Mouse (Mus musculus) hindbrain, embryonic 15.5 days (tissue): ENCODE measurements around the gene Cant1. TPM values are rescaled to one million over a fixed set of nuclear protein-coding genes. Genes with fewer than 3 reads are reported as not detected.
"Not testable (repeated sequence)": the region's sequence is repeated elsewhere in the genome, so short reads cannot be mapped to it uniquely, and the experiment has no call there.

Experiments
- ATAC-seq: fragments of 200-750 bp; cut with Nextera tagmentation; 2 replicates; pipeline ENCODE4 v1.8.0; 2017; ENCODE audit warnings: low read depth, moderate number of reproducible peaks, moderate TSS enrichment; ENCODE audit not compliant: low FRiP score
- H3K27ac ChIP-seq: fragments of 300-500 bp; sonication (generic); replicated peaks from 2 replicates; pipeline ENCODE4 v1.5.1; 2015; ENCODE audit warnings: mild to moderate bottlenecking, inconsistent platforms
- H3K27me3 ChIP-seq: fragments of 300-500 bp; sonication (generic); 2 replicates; pipeline ENCODE4 v1.6.1; 2015; ENCODE audit warnings: control low read depth, inconsistent platforms
- H3K36me3 ChIP-seq: fragments of 300-500 bp; sonication (generic); 2 replicates; pipeline ENCODE4 v1.6.1; 2015; ENCODE audit warnings: control low read depth, inconsistent platforms
- H3K4me1 ChIP-seq: fragments of 300-500 bp; sonication (generic); replicated peaks from 2 replicates; pipeline ENCODE4 v1.6.1; 2015; ENCODE audit warnings: control low read depth, inconsistent platforms
- H3K4me2 ChIP-seq: fragments of 300-500 bp; sonication (generic); 2 replicates; pipeline ENCODE4 v1.6.1; 2015; ENCODE audit warnings: moderate library complexity, mild to moderate bottlenecking, inconsistent platforms
- H3K4me3 ChIP-seq: fragments of 300-500 bp; sonication (generic); 2 replicates; pipeline ENCODE4 v1.5.1; 2015; ENCODE audit warnings: mild to moderate bottlenecking, inconsistent platforms
- H3K9ac ChIP-seq: fragments of 300-500 bp; sonication (generic); 2 replicates; pipeline ENCODE4 v1.6.1; 2015; ENCODE audit warnings: inconsistent platforms
- H3K9me3 ChIP-seq: fragments of 300-500 bp; sonication (generic); 2 replicates; pipeline ENCODE4 v1.6.1; 2016; ENCODE audit warnings: control low read depth, inconsistent platforms
- WGBS: fragments of 180-500 bp; shearing (Covaris S2); methylation state at CpG from one replicate; pipeline ENCODE4 v1.1.7; 2015; 5-methylcytosine and 5-hydroxymethylcytosine counted together
- polyA plus RNA-seq: library from polyadenylated mRNA; unstranded; fragments of >200 nt; fragmentation: Nextera tagmentation; extraction: Ambion mirVana; gene quantifications from 2 replicates; pipeline ENCODE4 v1.2.1, GENCODE M21; 2015

The Cant1 gene
- polyA plus RNA-seq, 1 experiment from 2014 or later, result 33.7 TPM

DNA sequence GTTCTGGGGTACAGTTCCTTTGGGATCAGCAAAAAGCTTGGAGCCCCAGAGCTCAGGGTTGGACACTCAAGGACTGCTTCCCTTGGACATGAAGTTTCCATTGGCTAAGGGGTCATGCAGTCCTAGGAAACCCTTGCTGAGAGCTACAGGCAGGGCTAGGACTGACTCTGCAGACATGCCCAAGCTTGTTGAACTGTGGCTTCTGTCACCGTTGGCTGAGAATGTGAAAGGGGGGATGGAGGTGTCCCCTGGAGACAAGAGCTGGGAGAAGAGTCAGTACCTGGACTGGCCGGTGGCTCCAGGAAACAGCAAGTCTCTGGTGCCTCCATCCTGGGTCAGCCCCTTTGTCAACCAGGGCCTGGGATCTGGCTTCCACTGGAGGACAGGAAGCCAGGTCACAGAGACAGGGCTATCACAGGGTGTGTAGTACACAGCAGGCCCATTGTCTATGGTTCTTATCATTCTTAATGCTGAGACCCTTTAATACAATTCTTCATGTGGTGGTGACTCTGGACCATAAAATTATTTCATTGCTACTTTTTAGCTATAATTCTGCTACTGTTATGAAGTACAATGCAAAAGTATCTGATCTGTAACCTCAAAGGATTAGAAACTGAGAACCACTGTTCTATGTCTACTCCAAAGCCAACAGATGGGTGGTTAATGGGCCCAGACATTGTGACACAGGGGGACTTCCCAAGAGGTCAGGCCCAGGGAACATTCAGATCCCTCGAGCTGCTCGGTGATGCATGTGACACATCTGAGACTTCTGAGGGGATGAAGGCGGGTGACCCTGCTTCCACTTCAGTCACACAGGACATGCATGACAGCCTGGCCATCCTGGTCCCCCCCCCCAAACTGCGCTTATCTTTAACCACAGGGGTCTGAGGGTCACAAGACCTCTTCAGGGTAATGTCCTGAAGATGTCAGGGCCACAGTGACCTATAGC is 14.7 kb downstream of the Cant1 start:
- no peaks in the 10 kb centered on the region for H3K9me3 ChIP-seq
- H3K27ac ChIP-seq, result no peak overlapping the region
- H3K4me1 ChIP-seq, result peaks cover 15% of the 10 kb centered on the region; the same call in 1 of the 2 replicates
- H3K9ac ChIP-seq, result no peak overlapping the region
- 71% methylated on average over 6 of the region's 6 CpGs for WGBS
- H3K4me2 ChIP-seq, result no peak overlapping the region
- 0 out of 2 replicates have a peak, but pooled peaks cover 9% of the 10 kb centered on the region for H3K36me3 ChIP-seq
- ATAC-seq, result no peak
- no peak overlapping the region for H3K4me3 ChIP-seq
- no peaks in the 10 kb centered on the region for H3K27me3 ChIP-seq

DNA sequence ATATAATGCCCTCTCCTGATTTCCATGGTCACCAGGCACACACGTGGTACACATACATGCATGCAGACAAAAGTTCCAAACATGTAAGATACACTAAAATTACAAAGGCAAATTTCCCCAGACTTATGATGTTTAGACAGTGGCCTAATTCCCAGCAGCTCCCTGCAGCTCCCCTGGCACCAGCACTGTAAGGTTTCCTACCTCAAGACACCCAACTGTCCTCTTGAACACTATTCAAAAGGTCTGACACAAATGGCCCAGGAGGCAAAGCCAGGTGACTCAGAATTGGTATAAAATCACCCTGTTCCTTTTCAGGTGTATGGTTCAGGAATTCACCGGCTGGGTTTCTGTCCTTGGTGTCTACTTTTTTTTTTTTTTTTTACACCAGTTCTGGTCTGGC is 15.7 kb downstream of the Cant1 start:
- Histone ChIP-seq H3K27me3 (no peaks in the 10 kb centered on the region), H3K9ac (no peak overlapping the region), H3K4me1 (peaks cover 15% of the 10 kb centered on the region; the same call in 1 of the 2 replicates), H3K4me2 (no peak overlapping the region), H3K36me3 (0 out of 2 replicates have a peak, but pooled peaks cover 9% of the 10 kb centered on the region), H3K27ac (no peak overlapping the region), H3K4me3 (no peak overlapping the region), H3K9me3 (no peaks in the 10 kb centered on the region)
- ATAC-seq, result no peak
- WGBS, result 86% methylated on average over 2 of the region's 2 CpGs

DNA sequence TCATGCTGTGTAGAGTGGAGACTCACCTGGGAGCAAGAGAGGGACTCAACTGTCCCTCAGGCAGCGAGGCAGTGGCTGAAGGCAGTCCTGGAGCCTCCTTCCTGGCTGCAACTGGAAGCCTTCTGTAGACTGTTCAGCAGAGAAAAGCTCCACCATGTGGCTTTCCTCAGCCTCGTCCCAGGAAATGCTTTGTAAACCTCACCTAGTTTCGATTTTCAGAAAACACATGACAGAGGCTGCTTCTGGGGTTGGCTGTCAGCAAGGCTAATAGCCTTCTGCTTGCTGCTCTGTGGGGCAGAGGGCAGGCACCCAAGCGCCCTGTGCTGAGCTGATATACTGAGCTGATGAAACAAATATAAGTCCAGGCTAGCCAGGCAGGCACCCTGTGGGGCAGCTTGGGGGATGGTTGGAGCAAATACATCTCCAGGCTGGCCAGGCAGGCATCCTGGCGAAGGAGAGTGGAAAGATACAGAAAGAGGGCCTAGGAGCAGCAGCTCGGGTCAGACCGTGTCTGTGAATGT is 17.1 kb downstream of the Cant1 start, which contains the start of gene Lgals3bp:
Lgals3bp (minus strand) TSS at position 333 of the 521 bp plus-strand sequence.
- Histone ChIP-seq H3K27ac (peak within 1 kb of the TSS; percentile 35; the same call in 1 of the 2 replicates), H3K9ac (no peak within 1 kb of the TSS), H3K27me3 (no peaks in the 10 kb centered on the region), H3K4me3 (no peak within 1 kb of the TSS), H3K4me1 (peaks cover 15% of the 10 kb centered on the region; the same call in 1 of the 2 replicates), H3K9me3 (no peaks in the 10 kb centered on the region), H3K4me2 (no peak within 1 kb of the TSS), H3K36me3 (0 out of 2 replicates have a peak, but pooled peaks cover 7% of the 10 kb centered on the region)
- ATAC-seq, result 0 out of 2 replicates have a peak, but pooled peaks have one; percentile 32
- WGBS, result 64% methylated on average over 7 of the region's 7 CpGs

DNA sequence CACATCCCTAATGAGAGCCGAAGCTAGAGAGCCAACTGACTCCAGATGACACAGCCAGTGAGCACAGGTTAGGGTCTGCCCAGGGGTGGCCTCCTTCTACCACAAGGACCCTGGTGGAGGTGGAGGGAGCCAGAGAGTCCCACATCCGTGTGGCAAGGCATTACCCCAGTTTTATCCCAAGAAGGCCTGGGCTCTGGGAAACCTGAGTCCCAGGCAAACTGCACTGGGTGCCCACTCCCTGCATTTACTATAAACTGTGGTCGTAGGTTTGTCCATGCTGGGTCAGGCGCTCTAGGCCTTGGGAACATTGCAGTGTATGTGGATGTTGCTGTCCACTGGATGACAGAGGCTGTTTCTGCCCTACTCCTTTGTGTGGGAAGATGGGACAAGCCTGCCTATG is 17.7 kb downstream of the Cant1 start:
- H3K4me1 ChIP-seq, result peaks cover 15% of the 10 kb centered on the region; the same call in 1 of the 2 replicates
- no peak overlapping the region for H3K4me3 ChIP-seq
- ATAC-seq, result no peak
- H3K36me3 ChIP-seq, result 0 out of 2 replicates have a peak, but pooled peaks cover 4% of the 10 kb centered on the region
- H3K4me2 ChIP-seq, result no peak overlapping the region
- H3K27me3 ChIP-seq, result no peaks in the 10 kb centered on the region
- WGBS, result 84% methylated on average over 4 of the region's 4 CpGs
- no peaks in the 10 kb centered on the region for H3K9me3 ChIP-seq
- H3K27ac ChIP-seq, result peak overlapping the region; percentile 35; the same call in 1 of the 2 replicates
- no peak overlapping the region for H3K9ac ChIP-seq

DNA sequence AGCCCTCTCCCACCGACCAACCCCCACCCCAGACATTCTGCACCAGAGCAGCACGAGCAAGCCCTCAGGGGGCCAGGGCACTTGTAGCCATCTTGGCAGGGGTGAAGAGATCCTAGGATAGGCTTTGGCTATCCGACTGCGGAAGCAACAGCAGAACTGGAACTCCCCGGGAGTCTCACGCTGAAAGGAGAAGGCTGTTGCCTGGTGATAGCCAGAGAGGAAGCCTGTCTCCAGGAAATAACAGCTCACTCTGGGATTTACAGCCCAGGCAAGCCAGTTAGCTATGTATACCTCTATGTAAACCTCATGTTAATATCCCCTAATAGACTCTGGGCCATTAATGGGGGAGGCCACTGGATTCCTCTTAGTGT is 18.3 kb downstream of the Cant1 start:
- 0 out of 2 replicates have a peak, but pooled peaks have one; percentile 6 for ATAC-seq
- H3K4me2 ChIP-seq, result no peak overlapping the region
- 25% methylated on average over 6 of the region's 6 CpGs for WGBS
- H3K27me3 ChIP-seq, result no peaks in the 10 kb centered on the region
- H3K36me3 ChIP-seq, result no peaks in the 10 kb centered on the region
- H3K9me3 ChIP-seq, result no peaks in the 10 kb centered on the region
- no peak overlapping the region for H3K4me3 ChIP-seq
- peaks cover 15% of the 10 kb centered on the region; the same call in 1 of the 2 replicates for H3K4me1 ChIP-seq
- H3K27ac ChIP-seq, result no peak overlapping the region
- H3K9ac ChIP-seq, result no peak overlapping the region

DNA sequence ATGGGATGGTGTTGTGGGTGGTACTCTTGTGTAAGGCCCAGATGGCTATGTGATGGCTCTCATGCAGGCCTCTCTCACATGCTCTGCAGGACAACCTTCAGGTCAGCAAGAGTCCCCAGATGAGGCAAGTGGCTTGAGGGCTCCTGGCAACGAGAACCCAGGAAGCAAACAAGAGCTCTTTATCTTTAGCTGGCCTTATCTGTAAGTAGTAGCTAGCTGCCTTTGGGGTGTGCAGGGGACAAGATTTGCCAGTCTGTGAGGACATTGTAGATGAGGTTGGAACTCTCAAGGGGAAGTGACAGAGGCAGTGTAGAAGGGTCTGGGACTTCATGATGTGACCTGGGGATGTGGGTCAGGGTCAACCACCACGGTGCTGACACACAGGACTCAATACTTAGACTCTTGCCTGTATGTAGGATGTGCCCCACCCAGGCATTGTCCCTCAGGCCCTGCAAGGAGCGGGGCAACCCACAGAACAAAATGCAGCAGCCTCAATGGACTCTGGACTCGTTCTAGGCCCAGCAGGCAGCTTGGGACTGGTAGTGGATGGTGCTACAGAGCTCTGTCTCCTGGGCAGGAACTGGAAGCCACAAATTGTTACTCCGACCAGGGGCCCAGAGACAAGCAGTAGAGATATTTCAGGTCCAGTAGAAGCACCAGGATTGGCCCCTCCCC is 18.9 kb downstream of the Cant1 start:
- WGBS, result 79% methylated on average over 5 of the region's 5 CpGs
- no peak for ATAC-seq
- H3K9me3 ChIP-seq, result no peaks in the 10 kb centered on the region
- no peaks in the 10 kb centered on the region for H3K36me3 ChIP-seq
- H3K4me1 ChIP-seq, result peaks cover 15% of the 10 kb centered on the region; the same call in 1 of the 2 replicates
- no peak overlapping the region for H3K9ac ChIP-seq
- no peak overlapping the region for H3K4me3 ChIP-seq
- H3K27me3 ChIP-seq, result no peaks in the 10 kb centered on the region
- H3K4me2 ChIP-seq, result no peak overlapping the region
- no peak overlapping the region for H3K27ac ChIP-seq

DNA sequence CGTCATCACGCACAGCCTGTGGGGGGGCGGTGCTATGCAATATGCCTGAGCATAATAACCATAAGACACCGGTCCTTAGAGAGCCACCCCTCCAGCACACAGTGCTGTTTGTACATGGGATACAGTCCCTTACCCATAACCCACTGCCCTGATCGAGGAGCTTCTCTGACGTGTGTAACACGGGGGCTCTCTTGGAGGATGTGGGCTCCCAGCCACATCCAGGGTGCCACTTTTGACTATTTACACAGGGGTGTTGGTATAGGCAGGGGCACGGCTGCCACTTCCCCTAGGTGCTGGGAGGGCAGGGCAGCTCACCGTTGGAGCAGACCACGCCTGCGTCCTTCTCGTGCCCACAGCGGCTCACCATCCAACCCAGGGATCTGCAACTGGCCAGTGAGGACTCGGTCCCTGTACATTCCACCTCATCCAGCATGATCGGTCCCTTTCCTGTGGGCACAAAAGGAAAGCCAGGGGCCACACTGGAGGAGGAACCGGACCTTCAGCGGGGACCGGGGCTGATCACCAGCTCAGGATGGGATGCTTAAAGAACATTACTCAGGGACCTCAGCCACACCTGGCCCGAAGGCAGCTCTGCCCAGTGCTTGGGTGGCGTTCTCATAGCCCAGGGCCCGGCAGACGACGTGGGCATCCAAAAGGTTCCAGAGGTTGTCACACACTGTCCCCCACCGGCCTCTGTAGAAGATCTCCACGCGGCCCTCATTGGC is 20.9 kb downstream of the Cant1 start:
- no peak overlapping the region for H3K27ac ChIP-seq
- WGBS, result 88% methylated on average over 26 of the region's 26 CpGs
- ATAC-seq, result no peak

DNA sequence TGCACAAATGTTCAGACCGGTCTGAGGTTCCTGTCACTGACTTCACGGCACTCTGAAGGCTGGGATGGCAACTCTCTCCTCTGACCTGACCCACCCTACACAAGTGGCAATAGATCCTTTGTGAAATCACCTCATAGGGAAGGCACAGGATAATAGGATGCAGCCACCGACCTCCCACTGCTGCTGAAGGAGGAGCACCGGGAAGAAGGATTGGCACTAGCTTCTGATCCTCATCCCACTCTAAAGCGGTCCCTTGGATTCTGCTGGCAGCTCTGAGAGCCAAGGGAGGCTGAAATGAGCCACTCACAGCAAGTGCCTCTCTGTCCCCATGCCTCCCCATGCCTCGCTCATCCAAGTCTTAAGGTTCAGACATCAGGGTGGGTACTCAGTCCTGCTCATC is 24.3 kb downstream of the Cant1 start:
- no peak overlapping the region for H3K9ac ChIP-seq
- WGBS, result 57% methylated on average over 6 of the region's 6 CpGs

More for the DNA sequence above, 20.9 kb downstream of the Cant1 start:
- Histone ChIP-seq H3K4me3 (no peak overlapping the region), H3K4me2 (no peak overlapping the region), H3K27me3 (no peaks in the 10 kb centered on the region), H3K36me3 (no peaks in the 10 kb centered on the region), H3K9me3 (no peaks in the 10 kb centered on the region), H3K4me1 (peaks cover 15% of the 10 kb centered on the region; the same call in 1 of the 2 replicates), H3K9ac (no peak overlapping the region)

DNA sequence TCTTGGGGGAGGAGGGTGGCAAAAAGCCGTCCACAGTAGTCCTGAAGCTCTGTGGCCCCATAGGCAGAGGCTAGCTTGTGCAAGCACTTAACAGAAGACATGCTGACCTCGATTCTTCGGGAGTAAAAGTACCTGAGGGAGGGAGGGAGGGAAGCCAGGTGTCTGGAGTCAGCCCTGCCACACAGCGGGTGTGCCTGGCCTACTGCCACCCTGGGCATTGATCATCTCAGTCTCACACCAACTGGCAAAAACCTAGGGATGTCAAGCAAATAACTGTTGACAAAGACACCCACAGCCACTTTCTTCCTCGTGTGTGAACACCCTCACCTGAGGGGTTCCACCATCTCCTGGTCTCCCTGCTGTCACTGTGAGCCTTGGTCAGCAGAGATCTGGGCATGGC is 24.9 kb downstream of the Cant1 start:
- Histone ChIP-seq H3K27ac (no peak overlapping the region), H3K36me3 (no peaks in the 10 kb centered on the region), H3K9me3 (no peaks in the 10 kb centered on the region), H3K9ac (no peak overlapping the region), H3K4me3 (no peak overlapping the region), H3K27me3 (no peaks in the 10 kb centered on the region), H3K4me2 (no peak overlapping the region), H3K4me1 (no peaks in the 10 kb centered on the region)
- ATAC-seq, result no peak
- WGBS, result 89% methylated on average over 5 of the region's 5 CpGs

More for the DNA sequence above, 24.3 kb downstream of the Cant1 start:
- ATAC-seq, result no peak
- H3K27ac ChIP-seq, result no peak overlapping the region
- H3K4me2 ChIP-seq, result no peak overlapping the region
- no peaks in the 10 kb centered on the region for H3K9me3 ChIP-seq
- H3K36me3 ChIP-seq, result no peaks in the 10 kb centered on the region
- no peak overlapping the region for H3K4me3 ChIP-seq
- no peaks in the 10 kb centered on the region for H3K27me3 ChIP-seq
- H3K4me1 ChIP-seq, result no peaks in the 10 kb centered on the region

DNA sequence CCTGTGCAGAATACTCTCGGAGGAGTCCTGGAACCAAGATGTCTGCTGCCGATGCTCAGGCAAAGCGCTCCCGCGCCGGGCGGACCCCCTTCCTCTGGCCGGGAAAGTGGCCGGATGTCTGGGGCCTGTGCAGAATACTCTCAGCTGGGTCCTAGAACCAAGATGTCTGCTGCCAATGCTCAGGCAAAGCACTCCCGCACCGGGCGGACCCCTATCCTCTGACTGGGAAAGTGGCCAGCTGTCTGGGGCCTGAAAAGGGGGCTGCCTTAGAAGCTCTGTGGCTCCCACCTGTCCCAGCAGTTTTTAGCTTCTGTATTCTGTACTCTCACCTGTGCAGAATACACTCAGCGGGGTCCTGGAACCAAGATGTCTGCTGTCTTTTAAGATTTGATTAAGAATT is 31.1 kb downstream of the Cant1 start:
- not testable (repeated sequence) for H3K4me1 ChIP-seq, H3K36me3 ChIP-seq, H3K4me3 ChIP-seq, H3K4me2 ChIP-seq, H3K9ac ChIP-seq, ATAC-seq, H3K27ac ChIP-seq, H3K9me3 ChIP-seq, H3K27me3 ChIP-seq
- 94% methylated on average over 13 of the region's 13 CpGs for WGBS

DNA sequence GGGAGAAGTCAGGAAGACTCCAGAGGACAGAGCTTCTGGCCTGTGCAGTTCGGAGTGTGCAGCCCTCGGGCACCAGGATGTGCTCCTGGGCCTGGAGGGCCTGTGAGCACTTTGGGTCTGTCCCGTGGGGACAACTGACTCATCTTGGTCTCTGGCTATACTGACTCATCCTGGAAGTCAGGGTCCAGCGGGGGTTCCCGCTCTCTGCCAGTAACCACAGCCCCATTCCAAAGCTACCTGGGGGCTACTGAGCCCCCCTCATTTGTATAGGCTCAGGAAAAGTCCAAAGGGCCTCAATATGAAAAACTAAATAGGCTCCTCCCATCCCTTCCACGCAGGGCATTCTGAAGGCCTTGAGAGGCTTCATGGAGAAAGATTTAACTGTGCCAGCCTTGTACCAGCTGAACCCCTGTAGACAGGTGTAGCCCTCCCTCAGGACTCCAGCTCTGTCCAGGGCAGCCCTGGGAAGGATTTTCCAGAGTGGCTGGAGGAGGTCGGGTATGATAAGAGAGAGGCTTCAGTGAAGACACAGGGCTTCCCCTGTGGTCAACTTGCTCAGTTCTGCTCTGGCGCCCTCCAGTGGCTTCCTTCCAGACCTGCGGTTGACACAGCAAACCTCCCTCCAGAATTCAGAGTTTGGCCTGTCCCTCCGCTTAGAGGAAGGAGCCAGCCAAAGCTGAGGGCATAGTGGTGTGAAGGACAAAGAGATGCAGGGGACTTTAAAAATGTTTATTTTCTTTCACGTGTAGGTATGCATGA is 39.5 kb downstream of the Cant1 start:
- Histone ChIP-seq H3K4me2 (no peak overlapping the region), H3K36me3 (no peaks in the 10 kb centered on the region), H3K27ac (no peak overlapping the region), H3K4me3 (no peak overlapping the region), H3K9ac (no peak overlapping the region), H3K4me1 (peaks cover 11% of the 10 kb centered on the region), H3K9me3 (no peaks in the 10 kb centered on the region), H3K27me3 (no peaks in the 10 kb centered on the region)
- 47% methylated on average over 11 of the region's 11 CpGs for WGBS
- ATAC-seq, result peak; percentile 45; the same call in 1 of the 2 replicates
